Mouse (Mus musculus) MEL (cell line): ENCODE measurements around the gene Nxt2. TPM values are rescaled to one million over a fixed set of nuclear protein-coding genes. Genes with fewer than 3 reads are reported as not detected.

Experiments used
- DNase-seq: peaks from one replicate; pipeline ENCODE4 v3.0.0; 2011; ENCODE audit warnings: low read depth, low spot score
- H3K27ac ChIP-seq: 2 replicates; pipeline ENCODE4 v1.5.1; 2012; ENCODE audit warnings: low read depth, mild to moderate bottlenecking, control low read depth, low read length, moderate library complexity; ENCODE audit not compliant: control insufficient read depth
- H3K27me3 ChIP-seq, 2 experiments: fragments of 150-350 bp in 1 of 2; sonication (generic) in 1 of 2; 2 replicates each; pipeline ENCODE4 v1.6.1; 2012; ENCODE audit warnings: low read length in 2 of 2, mild to moderate bottlenecking in 2 of 2, improper control_type of control experiment in 1 of 2, moderate library complexity in 1 of 2; ENCODE audit not compliant: insufficient read depth in 2 of 2, control insufficient read depth in 1 of 2
- H3K36me3 ChIP-seq, 2 experiments: 2 replicates each; pipeline ENCODE4 v1.6.1; 2012 to 2014; ENCODE audit warnings: low read length in 2 of 2, improper control_type of control experiment in 1 of 2, inconsistent platforms in 1 of 2, mild to moderate bottlenecking in 1 of 2; ENCODE audit not compliant: insufficient read depth in 2 of 2, control insufficient read depth in 1 of 2
- H3K4me1 ChIP-seq, 2 experiments: fragments of 150-350 bp in 1 of 2; sonication (generic) in 1 of 2; 2 replicates each; pipeline ENCODE4 v1.6.1; 2012; ENCODE audit warnings: low read length in 2 of 2, improper control_type of control experiment in 1 of 2, mild to moderate bottlenecking in 1 of 2; ENCODE audit not compliant: insufficient read depth in 2 of 2, control insufficient read depth in 1 of 2
- H3K4me3 ChIP-seq, 2 experiments: fragments of 150-350 bp in 1 of 2; sonication (generic) in 1 of 2; 2 replicates each; pipeline ENCODE4 v1.5.1; 2012; ENCODE audit warnings: low read depth in 2 of 2, low read length in 2 of 2, mild to moderate bottlenecking in 2 of 2, moderate library complexity in 2 of 2, control low read depth in 1 of 2, improper control_type of control experiment in 1 of 2; ENCODE audit not compliant: control insufficient read depth in 1 of 2, insufficient read depth in 1 of 2
- H3K79me2 ChIP-seq: 2 replicates; pipeline ENCODE4 v1.6.1; 2012; ENCODE audit warnings: mild to moderate bottlenecking, low read length, moderate library complexity; ENCODE audit not compliant: control insufficient read depth, poor library complexity, insufficient read depth
- H3K9ac ChIP-seq: 2 replicates; pipeline ENCODE4 v1.6.1; 2012; ENCODE audit warnings: low read depth, mild to moderate bottlenecking, control low read depth, low read length, moderate library complexity; ENCODE audit not compliant: control insufficient read depth, poor library complexity, severe bottlenecking
- H3K9me3 ChIP-seq: fragments of 150-350 bp; sonication (generic); replicated peaks from 2 replicates; pipeline ENCODE4 v1.6.1; 2012; ENCODE audit warnings: mild to moderate bottlenecking, low read length, improper control_type of control experiment, moderate library complexity; ENCODE audit not compliant: insufficient read depth
- CHD2 ChIP-seq: IDR thresholded peaks from 2 replicates; pipeline ENCODE4 v1.6.1; 2011; ENCODE audit warnings: low read length, improper control_type of control experiment
- CTCF ChIP-seq, 3 experiments: IDR thresholded peaks in 2 of 3; conservative IDR thresholded peaks in 1 of 3; 2 replicates each; pipeline ENCODE4 v1.5.1; 2011 to 2012; ENCODE audit warnings: low read length in 3 of 3, low read depth in 2 of 3, mild to moderate bottlenecking in 2 of 3, improper control_type of control experiment in 1 of 3, inconsistent platforms in 1 of 3, mixed read lengths in 1 of 3, moderate library complexity in 1 of 3; ENCODE audit not compliant: control insufficient read depth in 1 of 3, insufficient read depth in 1 of 3, poor library complexity in 1 of 3, severe bottlenecking in 1 of 3
- GATA1 ChIP-seq: IDR thresholded peaks from 2 replicates; pipeline ENCODE4 v1.6.1; 2011; ENCODE audit warnings: low read depth, low read length, improper control_type of control experiment
- HCFC1 ChIP-seq: IDR thresholded peaks from 2 replicates; pipeline ENCODE4 v1.6.1; 2012; ENCODE audit warnings: low read depth, mild to moderate bottlenecking, inconsistent platforms, low read length, improper control_type of control experiment, moderate library complexity
- JUND ChIP-seq: IDR thresholded peaks from 2 replicates; pipeline ENCODE4 v1.6.1; 2011; ENCODE audit warnings: low read depth, mild to moderate bottlenecking, improper control_type of control experiment, low read length
- MAFK ChIP-seq: IDR thresholded peaks from 2 replicates; pipeline ENCODE4 v1.6.1; 2011; ENCODE audit warnings: low read depth, mild to moderate bottlenecking, low read length, improper control_type of control experiment, borderline replicate concordance
- MEF2A ChIP-seq: IDR thresholded peaks from 2 replicates; pipeline ENCODE4 v1.6.1; 2014; ENCODE audit warnings: low read depth, mild to moderate bottlenecking, inconsistent platforms, low read length, improper control_type of control experiment; ENCODE audit not compliant: poor library complexity, insufficient replicate concordance, severe bottlenecking; ENCODE audit errors: extremely low read depth
- NRF1 ChIP-seq: IDR thresholded peaks from 2 replicates; pipeline ENCODE4 v1.6.1; 2014; ENCODE audit warnings: low read depth, mild to moderate bottlenecking, inconsistent platforms, low read length, improper control_type of control experiment, moderate library complexity; ENCODE audit not compliant: poor library complexity, insufficient read depth, severe bottlenecking
- POLR2AphosphoS5 ChIP-seq: IDR thresholded peaks from 2 replicates; pipeline ENCODE4 v1.6.1; 2012; ENCODE audit warnings: low read depth, borderline replicate concordance, mild to moderate bottlenecking, inconsistent platforms, low read length, moderate library complexity, mixed read lengths
- RAD21 ChIP-seq: IDR thresholded peaks from 2 replicates; pipeline ENCODE4 v1.6.1; 2011; ENCODE audit warnings: mild to moderate bottlenecking, low read depth, low read length, improper control_type of control experiment
- SIN3A ChIP-seq: IDR thresholded peaks from 2 replicates; pipeline ENCODE4 v1.6.1; 2012; ENCODE audit warnings: low read length, improper control_type of control experiment, inconsistent platforms
- SMC3 ChIP-seq: IDR thresholded peaks from 2 replicates; pipeline ENCODE4 v1.6.1; 2011; ENCODE audit warnings: low read depth, low read length, improper control_type of control experiment
- TAL1 ChIP-seq: IDR thresholded peaks from 2 replicates; pipeline ENCODE4 v1.6.1; 2012; ENCODE audit warnings: mild to moderate bottlenecking, inconsistent platforms, low read length, moderate library complexity, mixed read lengths
- TCF12 ChIP-seq: IDR thresholded peaks from 2 replicates; pipeline ENCODE4 v1.6.1; 2014; ENCODE audit warnings: low read depth, mild to moderate bottlenecking, inconsistent platforms, low read length, improper control_type of control experiment, moderate library complexity
- UBTF ChIP-seq: IDR thresholded peaks from 2 replicates; pipeline ENCODE4 v1.6.1; 2012; ENCODE audit warnings: low read depth, mild to moderate bottlenecking, inconsistent platforms, low read length, improper control_type of control experiment, moderate library complexity, borderline replicate concordance; ENCODE audit not compliant: insufficient read depth
- USF2 ChIP-seq, 2 experiments: IDR thresholded peaks; 2 replicates each; pipeline ENCODE4 v1.6.1; 2011 to 2012; ENCODE audit warnings: improper control_type of control experiment in 2 of 2, low read length in 2 of 2, borderline replicate concordance in 1 of 2, inconsistent platforms in 1 of 2, low read depth in 1 of 2, mild to moderate bottlenecking in 1 of 2; ENCODE audit not compliant: insufficient read depth in 1 of 2
- ZC3H11A ChIP-seq: IDR thresholded peaks from 2 replicates; pipeline ENCODE4 v1.6.1; 2012; ENCODE audit warnings: low read depth, mild to moderate bottlenecking, inconsistent platforms, low read length, improper control_type of control experiment
- polyA plus RNA-seq, 2 experiments: library from polyadenylated mRNA; stranded (reverse) in 1 of 2; unstranded in 1 of 2; fragments of >175 nt in 1 of 2; fragments of >200 nt in 1 of 2; gene quantifications; 2 replicates each; pipeline versions ENCODE4 v1.2.1 to v1.2.4; 2012; ENCODE audit warnings: low replicate concordance in 2 of 2, low read depth in 1 of 2; ENCODE audit not compliant: insufficient read length in 2 of 2, insufficient read depth in 1 of 2, missing spikeins in 1 of 2
- total RNA-seq: library from RNA; depleted of rRNA; stranded (reverse); fragments of 300-350 nt; gene quantifications from 2 replicates; pipeline ENCODE4 v1.2.3, GENCODE M21; 2012

The Nxt2 gene
- total and polyA plus RNA-seq, 3 experiments = 2.6 to 6.4 TPM; not detected in 1

- DNase-seq = peak; percentile 54
- Histone ChIP-seq H3K4me1 (peaks cover 0 to 13% of the 10 kb centered on the region in 2 experiments; a peak in 2 of 4 replicates), H3K79me2 (no peaks in the 10 kb centered on the region), H3K27me3 (peaks cover 3% of the 10 kb centered on the region in 2 experiments; a peak in 3 of 4 replicates), H3K9me3 (no peaks in the 10 kb centered on the region)
- TF ChIP-seq TAL1 (no peak), GATA1 (peak; percentile 52), UBTF (no peak), POLR2AphosphoS5 (no peak)
- TF ChIP-seq, all 39 proteins: peak for 1
- Histone ChIP-seq H3K4me3 (peak overlapping the region in 1 of 2 experiments; percentile 11; a peak in 1 of 4 replicates), H3K27ac (no peak overlapping the region), H3K36me3 (no peaks in the 10 kb centered on the region; a peak in 2 of 4 replicates), H3K9ac (no peak overlapping the region)
Observed at GRCm38 (mm10) chrX:142250008-142250736, 23.6 kb downstream of the Nxt2 start.

GRCm38 (mm10) chrX:142276031-142276430 is 49.5 kb downstream of the Nxt2 start:
- H3K27me3 ChIP-seq = peaks cover 3 to 5% of the 10 kb centered on the region in 2 experiments; a peak in 3 of 4 replicates
- H3K9me3 ChIP-seq = no peaks in the 10 kb centered on the region
- TF ChIP-seq RAD21 = no peak
- no peak for TF ChIP-seq TCF12
- no peak for TF ChIP-seq ZC3H11A
- TF ChIP-seq SIN3A = no peak
- TF ChIP-seq GATA1 = no peak
- no peak for TF ChIP-seq CHD2
- no peak for TF ChIP-seq USF2 (IDR thresholded peaks at IDR 0.05; ENCODE audit: borderline replicate concordance in 1 of 2, insufficient read depth in 1 of 2, low read depth in 1 of 2, low read length in 2 of 2)
- no peak for TF ChIP-seq MAFK
- TF ChIP-seq HCFC1 = no peak
- TF ChIP-seq CTCF (IDR thresholded peaks at IDR 0.05 in 2 of 3, conservative IDR thresholded peaks at IDR 0.05 in 1 of 3; ENCODE audit: control insufficient read depth in 1 of 3, insufficient read depth in 1 of 3, low read depth in 2 of 3, low read length in 3 of 3, poor library complexity in 1 of 3, severe bottlenecking in 1 of 3) = no peak
- no peak for TF ChIP-seq JUND
- no peak for TF ChIP-seq SMC3
- TF ChIP-seq MEF2A = no peak
- TF ChIP-seq NRF1 = no peak
- no peak overlapping the region for H3K4me3 ChIP-seq
- H3K4me1 ChIP-seq = no peaks in the 10 kb centered on the region
- no peak for DNase-seq
- no peaks in the 10 kb centered on the region for H3K36me3 ChIP-seq
- H3K27ac ChIP-seq = no peak overlapping the region
- no peak overlapping the region for H3K9ac ChIP-seq
- H3K79me2 ChIP-seq = no peaks in the 10 kb centered on the region
